Mouse (Mus musculus): ENCODE measurements around the gene Catsper3. TPM values are rescaled to one million over a fixed set of nuclear protein-coding genes. Genes with fewer than 3 reads are reported as not detected.

Gene Catsper3
- polyA plus RNA-seq, 1 experiment, result 0.14 TPM

- H3ac ChIP-seq (ENCODE audit: control insufficient read depth, insufficient read length), result no peak overlapping the region
- no peaks in the 10 kb centered on the region for H3K36me3 ChIP-seq (ENCODE audit: control insufficient read depth, insufficient read depth)
- H3K27me3 ChIP-seq (ENCODE audit: control insufficient read depth, insufficient read depth, insufficient read length), result peaks cover 48% of the 10 kb centered on the region
- TF ChIP-seq POLR2AphosphoS2 (IDR thresholded peaks at IDR 0.05; ENCODE audit: insufficient read length, low read depth) (no peak), TCF12 (IDR thresholded peaks at IDR 0.05; ENCODE audit: insufficient read depth, poor library complexity, severe bottlenecking) (no peak), REST (IDR thresholded peaks at IDR 0.05; ENCODE audit: insufficient read depth, insufficient read length) (no peak), CEBPB (IDR thresholded peaks at IDR 0.05; ENCODE audit: insufficient read depth, poor library complexity, severe bottlenecking) (no peak), POLR2A (IDR thresholded peaks at IDR 0.05; ENCODE audit: insufficient read length, low read depth) (no peak)
- no peaks in the 10 kb centered on the region for H3K79me2 ChIP-seq (ENCODE audit: control insufficient read depth, insufficient read depth)
- no peak overlapping the region for H3K4me2 ChIP-seq (ENCODE audit: low read depth)
- H3K4me3 ChIP-seq, result no peak overlapping the region
These were observed 55.9 kb downstream of the Catsper3 start for GRCm38 (mm10) chr13:55840223-55840622.

GRCm38 (mm10) chr13:55843700-55844099, 59.3 kb downstream of the Catsper3 start:
- Histone ChIP-seq H3K79me2 (ENCODE audit: control insufficient read depth, insufficient read depth) (no peaks in the 10 kb centered on the region), H3K36me3 (ENCODE audit: control insufficient read depth, insufficient read depth) (no peaks in the 10 kb centered on the region), H3K4me3 (no peak overlapping the region), H3K27me3 (ENCODE audit: control insufficient read depth, insufficient read depth, insufficient read length) (peaks cover 58% of the 10 kb centered on the region), H3K4me2 (ENCODE audit: low read depth) (no peak overlapping the region), H3ac (ENCODE audit: control insufficient read depth, insufficient read length) (no peak overlapping the region)
- TF ChIP-seq MAX (IDR thresholded peaks at IDR 0.05; ENCODE audit: low read depth), result no peak
- no peak for TF ChIP-seq MYOG (IDR thresholded peaks at IDR 0.05; ENCODE audit: control insufficient read depth in 1 of 3, insufficient read depth in 1 of 3, insufficient read length in 2 of 3, low read depth in 2 of 3)
- TF ChIP-seq POLR2AphosphoS2 (IDR thresholded peaks at IDR 0.05; ENCODE audit: insufficient read length, low read depth), result no peak
- no peak for TF ChIP-seq TCF12 (IDR thresholded peaks at IDR 0.05; ENCODE audit: insufficient read depth, poor library complexity, severe bottlenecking)
- TF ChIP-seq TCF3 (IDR thresholded peaks at IDR 0.05; ENCODE audit: insufficient read length, low read depth), result no peak
- no peak for TF ChIP-seq SRF (IDR thresholded peaks at IDR 0.05; ENCODE audit: control insufficient read depth, insufficient read length, low read depth)
- TF ChIP-seq REST (IDR thresholded peaks at IDR 0.05; ENCODE audit: insufficient read depth, insufficient read length), result no peak
- TF ChIP-seq E2F4 (IDR thresholded peaks at IDR 0.05; ENCODE audit: insufficient read depth), result no peak
- TF ChIP-seq USF1 (IDR thresholded peaks at IDR 0.05; ENCODE audit: low read depth), result no peak
- TF ChIP-seq MYOD1 (IDR thresholded peaks at IDR 0.05; ENCODE audit: control insufficient read depth in 1 of 3, insufficient read length in 2 of 3, low read depth in 2 of 3), result no peak
- no peak for TF ChIP-seq POLR2A (IDR thresholded peaks at IDR 0.05; ENCODE audit: insufficient read length, low read depth)
- no peak for TF ChIP-seq CEBPB (IDR thresholded peaks at IDR 0.05; ENCODE audit: insufficient read depth, poor library complexity, severe bottlenecking)

GRCm38 (mm10) chr13:55847805-55848204, 63.4 kb downstream of the Catsper3 start:
- no peaks in the 10 kb centered on the region for H3K79me2 ChIP-seq (ENCODE audit: control insufficient read depth, insufficient read depth)
- TF ChIP-seq MAX (IDR thresholded peaks at IDR 0.05; ENCODE audit: low read depth), result no peak
- no peak for TF ChIP-seq TCF3 (IDR thresholded peaks at IDR 0.05; ENCODE audit: insufficient read length, low read depth)
- TF ChIP-seq SRF (IDR thresholded peaks at IDR 0.05; ENCODE audit: control insufficient read depth, insufficient read length, low read depth), result no peak
- no peak for TF ChIP-seq POLR2AphosphoS2 (IDR thresholded peaks at IDR 0.05; ENCODE audit: insufficient read length, low read depth)
- no peak for TF ChIP-seq MYOG (IDR thresholded peaks at IDR 0.05; ENCODE audit: control insufficient read depth in 1 of 3, insufficient read depth in 1 of 3, insufficient read length in 2 of 3, low read depth in 2 of 3)
- no peak for TF ChIP-seq TCF12 (IDR thresholded peaks at IDR 0.05; ENCODE audit: insufficient read depth, poor library complexity, severe bottlenecking)
- TF ChIP-seq CEBPB (IDR thresholded peaks at IDR 0.05; ENCODE audit: insufficient read depth, poor library complexity, severe bottlenecking), result no peak
- no peak for TF ChIP-seq REST (IDR thresholded peaks at IDR 0.05; ENCODE audit: insufficient read depth, insufficient read length)
- no peak for TF ChIP-seq MYOD1 (IDR thresholded peaks at IDR 0.05; ENCODE audit: control insufficient read depth in 1 of 3, insufficient read length in 2 of 3, low read depth in 2 of 3)
- no peak for TF ChIP-seq E2F4 (IDR thresholded peaks at IDR 0.05; ENCODE audit: insufficient read depth)
- no peak overlapping the region for H3ac ChIP-seq (ENCODE audit: control insufficient read depth, insufficient read length)
- H3K4me2 ChIP-seq (ENCODE audit: low read depth), result no peak overlapping the region
- no peak overlapping the region for H3K4me3 ChIP-seq
- H3K36me3 ChIP-seq (ENCODE audit: control insufficient read depth, insufficient read depth), result no peaks in the 10 kb centered on the region
- peaks cover 60% of the 10 kb centered on the region for H3K27me3 ChIP-seq (ENCODE audit: control insufficient read depth, insufficient read depth, insufficient read length)

GRCm38 (mm10) chr13:55848604-55849190, 64.3 kb downstream of the Catsper3 start:
- H3K36me3 ChIP-seq (ENCODE audit: control insufficient read depth, insufficient read depth), result no peaks in the 10 kb centered on the region
- H3K4me3 ChIP-seq, result no peak overlapping the region
- peaks cover 66% of the 10 kb centered on the region for H3K27me3 ChIP-seq (ENCODE audit: control insufficient read depth, insufficient read depth, insufficient read length)
- TF ChIP-seq USF1 (IDR thresholded peaks at IDR 0.05; ENCODE audit: low read depth) (no peak), POLR2A (IDR thresholded peaks at IDR 0.05; ENCODE audit: insufficient read length, low read depth) (no peak), CEBPB (IDR thresholded peaks at IDR 0.05; ENCODE audit: insufficient read depth, poor library complexity, severe bottlenecking) (no peak), E2F4 (IDR thresholded peaks at IDR 0.05; ENCODE audit: insufficient read depth) (no peak), SRF (IDR thresholded peaks at IDR 0.05; ENCODE audit: control insufficient read depth, insufficient read length, low read depth) (no peak), TCF3 (IDR thresholded peaks at IDR 0.05; ENCODE audit: insufficient read length, low read depth) (no peak), MAX (IDR thresholded peaks at IDR 0.05; ENCODE audit: low read depth) (no peak), REST (IDR thresholded peaks at IDR 0.05; ENCODE audit: insufficient read depth, insufficient read length) (no peak), TCF12 (IDR thresholded peaks at IDR 0.05; ENCODE audit: insufficient read depth, poor library complexity, severe bottlenecking) (no peak), POLR2AphosphoS2 (IDR thresholded peaks at IDR 0.05; ENCODE audit: insufficient read length, low read depth) (no peak)
- no peak overlapping the region for H3K4me2 ChIP-seq (ENCODE audit: low read depth)
- no peak overlapping the region for H3ac ChIP-seq (ENCODE audit: control insufficient read depth, insufficient read length)
- no peaks in the 10 kb centered on the region for H3K79me2 ChIP-seq (ENCODE audit: control insufficient read depth, insufficient read depth)

GRCm38 (mm10) chr13:55850726-55851125, 66.4 kb downstream of the Catsper3 start:
- peaks cover 80% of the 10 kb centered on the region for H3K27me3 ChIP-seq (ENCODE audit: control insufficient read depth, insufficient read depth, insufficient read length)
- no peaks in the 10 kb centered on the region for H3K36me3 ChIP-seq (ENCODE audit: control insufficient read depth, insufficient read depth)
- no peak overlapping the region for H3K4me3 ChIP-seq
- H3ac ChIP-seq (ENCODE audit: control insufficient read depth, insufficient read length), result no peak overlapping the region
- TF ChIP-seq USF1 (IDR thresholded peaks at IDR 0.05; ENCODE audit: low read depth), result no peak
- peak in 1 of 3 experiments; percentile 14 for TF ChIP-seq MYOG (IDR thresholded peaks at IDR 0.05; ENCODE audit: control insufficient read depth in 1 of 3, insufficient read depth in 1 of 3, insufficient read length in 2 of 3, low read depth in 2 of 3)
- TF ChIP-seq E2F4 (IDR thresholded peaks at IDR 0.05; ENCODE audit: insufficient read depth), result no peak
- no peak for TF ChIP-seq SRF (IDR thresholded peaks at IDR 0.05; ENCODE audit: control insufficient read depth, insufficient read length, low read depth)
- peak in 1 of 3 experiments; percentile 39 for TF ChIP-seq MYOD1 (IDR thresholded peaks at IDR 0.05; ENCODE audit: control insufficient read depth in 1 of 3, insufficient read length in 2 of 3, low read depth in 2 of 3)
- no peak for TF ChIP-seq TCF12 (IDR thresholded peaks at IDR 0.05; ENCODE audit: insufficient read depth, poor library complexity, severe bottlenecking)
- TF ChIP-seq TCF3 (IDR thresholded peaks at IDR 0.05; ENCODE audit: insufficient read length, low read depth), result no peak
- no peak for TF ChIP-seq POLR2A (IDR thresholded peaks at IDR 0.05; ENCODE audit: insufficient read length, low read depth)
- no peak overlapping the region for H3K4me2 ChIP-seq (ENCODE audit: low read depth)
- H3K79me2 ChIP-seq (ENCODE audit: control insufficient read depth, insufficient read depth), result no peaks in the 10 kb centered on the region

All from myocyte (in vitro differentiated cells).